Mouse (Mus musculus) gastrocnemius, postnatal 4 days (tissue): ENCODE measurements around the gene Otud7a. TPM values are rescaled to one million over a fixed set of nuclear protein-coding genes. Genes with fewer than 3 reads are reported as not detected.

Experiments used
- DNase-seq, 2 experiments: peaks; one replicate each; pipeline ENCODE4 v3.0.0; 2021 to 2022; ENCODE audit warnings: low spot score in 2 of 2, mixed read lengths in 2 of 2
- total RNA-seq, 2 experiments: library from RNA; stranded (reverse); gene quantifications; 2 replicates each; pipeline ENCODE4 v1.2.3; 2021

The Otud7a gene
- total RNA-seq, 2 experiments from 2014 or later = 0.29 to 0.34 TPM

DNA sequence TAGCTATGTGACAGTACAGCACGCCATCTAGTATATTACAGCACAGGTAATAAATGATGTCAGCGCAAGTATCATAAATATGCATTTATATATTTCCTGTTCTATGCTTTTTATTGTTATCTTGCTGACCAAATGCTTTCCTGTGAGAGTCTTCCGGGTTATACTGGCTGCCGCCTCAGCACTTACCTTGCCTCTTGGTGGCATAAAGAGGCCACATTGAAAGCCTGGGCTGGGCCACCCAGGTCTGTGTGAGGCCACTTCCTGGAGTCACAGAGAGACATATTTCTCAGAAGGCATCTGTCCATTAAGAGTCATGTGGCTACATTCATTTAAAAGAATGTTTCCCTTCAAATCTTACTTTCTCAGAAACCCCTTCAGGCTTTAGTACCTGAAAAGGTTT is 242.5 kb downstream of the Otud7a start:
- no peak for DNase-seq

DNA sequence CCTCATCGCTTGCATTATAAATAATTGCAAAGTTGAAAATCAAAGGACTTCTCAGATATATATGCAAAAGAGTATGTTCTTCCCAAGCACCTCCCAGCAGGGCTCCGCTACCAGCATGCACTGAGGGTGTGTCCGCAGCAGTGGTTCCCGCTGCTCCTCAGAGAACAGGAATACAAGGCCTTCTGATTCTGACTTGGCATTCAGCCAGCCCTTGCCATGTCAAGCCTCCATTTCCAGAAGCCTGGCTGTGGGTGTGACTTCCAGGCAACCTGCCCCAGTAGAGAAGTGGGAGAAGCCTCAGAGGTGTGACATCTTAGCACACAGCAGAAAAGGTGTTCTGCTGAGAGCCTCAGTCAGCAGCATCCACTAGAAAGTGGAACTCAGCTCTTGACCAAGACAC is 253.4 kb downstream of the Otud7a start:
- no peak for DNase-seq

DNA sequence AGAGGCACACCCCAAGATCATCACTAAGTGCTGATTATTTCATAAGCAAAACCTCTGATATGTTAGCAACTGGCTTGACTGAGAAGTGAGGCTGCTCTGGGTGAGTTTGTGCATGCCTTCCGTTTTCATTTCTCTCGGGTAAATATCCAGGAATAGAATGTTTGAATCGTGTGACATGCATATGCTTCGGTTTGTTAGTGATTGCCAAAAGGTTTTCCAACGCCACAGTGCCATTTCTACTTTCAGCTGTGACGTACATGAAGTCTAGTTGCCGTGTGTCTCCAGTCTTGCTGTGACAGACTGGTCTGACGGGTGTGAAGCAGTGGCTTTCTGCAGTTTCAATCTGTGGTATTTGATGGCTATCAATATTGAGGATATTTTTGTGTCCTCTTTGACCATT is 273.4 kb downstream of the Otud7a start:
- no peak for DNase-seq

DNA sequence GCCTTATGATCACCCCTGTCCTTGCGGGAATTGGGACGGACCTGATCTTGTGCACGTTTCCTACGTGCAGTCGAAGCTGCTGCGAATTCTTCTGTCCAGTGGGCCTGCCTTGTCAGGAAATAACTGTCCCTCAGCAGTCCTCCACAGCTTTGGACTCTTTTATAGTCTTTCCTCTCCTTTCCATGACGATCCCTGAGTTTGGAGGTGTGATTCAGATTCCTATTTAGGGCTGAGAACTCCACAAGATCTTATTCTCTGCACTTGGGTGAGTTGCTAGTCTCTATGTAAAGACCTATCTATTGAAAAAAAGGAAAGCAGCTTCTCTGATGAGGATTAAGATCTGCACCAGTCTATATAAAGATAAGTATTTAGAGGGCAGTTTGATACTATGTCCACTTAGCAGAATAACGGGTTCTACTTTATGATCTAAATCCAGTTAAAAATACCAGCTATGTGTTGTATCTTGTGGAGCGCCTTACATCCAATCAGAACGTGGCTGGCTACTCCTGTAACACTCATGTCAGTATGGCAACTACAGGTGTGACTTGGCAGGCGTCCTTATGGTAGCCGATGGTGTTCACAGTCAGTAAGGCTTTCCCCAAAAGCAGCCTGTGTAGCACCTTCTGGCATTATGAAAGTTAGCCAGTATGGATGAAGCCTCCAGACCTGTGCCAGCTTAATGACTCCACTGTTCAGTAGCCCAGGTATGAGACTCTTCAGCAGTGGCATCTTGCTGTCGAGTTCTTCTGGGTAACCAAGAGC is 274.8 kb downstream of the Otud7a start:
- DNase-seq = no peak

DNA sequence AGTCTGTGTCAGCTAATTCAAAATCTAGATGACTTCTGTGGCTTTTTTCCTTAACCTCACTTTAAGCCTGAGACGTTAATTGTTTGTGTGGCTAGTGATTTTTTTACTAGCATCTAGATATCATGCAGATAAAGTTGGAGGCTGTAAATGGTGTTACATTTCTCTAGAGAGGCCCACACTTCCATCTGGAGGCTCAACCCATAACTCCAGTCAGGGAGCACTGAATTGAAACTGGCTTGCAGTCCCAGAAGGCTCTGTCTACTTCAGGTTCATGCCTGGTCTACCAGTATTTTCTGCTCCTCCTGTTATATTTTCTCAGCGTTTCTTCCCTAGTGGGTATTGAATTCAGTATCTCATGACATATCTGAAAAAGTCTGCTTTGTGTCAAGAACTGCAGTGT is 276.1 kb downstream of the Otud7a start:
- no peak for DNase-seq

DNA sequence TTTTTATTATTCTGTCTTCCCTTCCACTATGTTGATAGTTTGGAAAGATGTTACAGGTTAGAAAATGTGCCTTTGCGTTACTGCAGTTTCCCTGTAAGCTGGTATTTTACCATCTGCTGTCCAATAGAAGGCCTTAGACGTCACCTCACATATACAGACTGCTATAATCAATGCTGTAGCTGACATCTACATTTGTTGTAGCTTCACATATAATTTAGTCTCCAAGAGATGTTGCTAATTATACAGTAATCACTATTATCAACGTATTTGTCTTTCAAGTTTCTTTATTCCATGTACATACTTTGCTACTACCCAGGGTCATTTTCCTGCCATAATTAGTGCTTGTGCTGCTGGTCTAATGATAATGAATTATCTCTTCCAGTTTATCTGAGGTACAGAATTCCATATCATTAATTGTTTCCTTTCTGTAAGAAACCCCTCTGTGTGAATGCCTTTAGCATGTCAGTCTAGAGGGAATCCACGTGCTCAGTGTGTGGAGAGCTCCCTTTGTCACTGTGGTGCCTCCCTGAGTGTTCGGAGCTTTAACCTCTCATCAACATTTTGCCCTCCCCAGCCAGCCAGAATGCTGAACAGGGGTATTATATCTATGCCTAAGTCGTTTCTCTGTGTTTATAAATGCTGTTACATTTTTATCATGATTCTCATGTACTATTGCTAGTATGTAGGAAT is 280.6 kb downstream of the Otud7a start:
- DNase-seq = no peak

DNA sequence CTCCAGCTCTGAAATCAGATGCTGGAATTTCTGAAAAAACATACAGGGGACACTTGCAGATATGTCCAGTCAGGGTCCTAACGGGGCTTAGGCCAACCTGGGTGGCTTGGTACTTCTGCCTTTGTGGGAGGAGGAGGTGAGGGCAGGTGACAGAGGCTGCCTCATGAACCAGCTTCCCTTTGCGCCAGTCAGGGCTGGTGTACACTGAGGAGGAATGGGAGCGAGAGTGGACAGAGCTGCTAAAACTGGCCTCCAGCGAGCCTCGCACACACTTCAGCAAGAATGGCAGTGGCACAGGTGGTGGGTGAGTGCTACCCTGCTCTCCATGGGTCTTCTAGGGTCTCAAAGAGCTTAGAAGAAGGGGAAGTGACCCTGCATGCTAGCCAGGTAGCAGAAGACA is 285.1 kb downstream of the Otud7a start:
- DNase-seq = no peak

DNA sequence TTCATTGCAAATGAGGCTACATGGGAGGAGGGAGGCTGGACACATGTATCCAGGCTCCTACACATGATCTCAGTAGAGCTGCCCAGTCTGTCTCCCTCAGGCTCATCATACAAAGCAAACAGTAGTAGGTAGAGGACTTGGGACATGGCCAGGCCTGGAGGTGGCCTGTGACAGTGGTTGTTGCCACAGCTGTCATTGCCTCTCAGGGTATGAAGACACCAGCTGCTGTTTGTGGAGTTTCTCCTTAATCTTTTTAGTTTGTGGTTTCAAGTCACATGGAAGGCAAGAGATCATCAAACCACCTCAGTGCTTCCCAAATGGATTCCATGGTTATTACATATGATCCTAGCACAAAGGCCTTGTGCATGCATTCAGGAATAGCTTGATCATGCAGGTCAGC is 285.5 kb downstream of the Otud7a start:
- no peak for DNase-seq

DNA sequence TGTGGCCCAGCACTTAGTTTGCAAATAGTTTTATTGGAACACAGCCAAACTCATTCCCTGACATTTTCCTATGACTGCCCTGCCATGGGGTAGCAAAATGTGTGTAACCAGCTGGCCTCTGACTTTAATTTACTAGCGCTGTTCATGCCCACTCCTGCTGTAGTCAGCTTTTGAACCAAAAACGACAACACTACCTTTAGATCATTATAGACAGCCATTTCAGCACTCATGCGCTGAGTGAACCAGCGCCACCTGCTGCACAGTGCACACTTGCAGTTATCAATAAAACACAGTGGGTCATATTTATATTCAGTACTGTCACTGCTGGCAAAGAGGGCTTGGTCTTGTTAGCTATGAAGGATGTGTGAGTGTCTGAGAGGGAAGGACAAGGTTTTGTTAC is 293.2 kb downstream of the Otud7a start:
- DNase-seq = no peak

DNA sequence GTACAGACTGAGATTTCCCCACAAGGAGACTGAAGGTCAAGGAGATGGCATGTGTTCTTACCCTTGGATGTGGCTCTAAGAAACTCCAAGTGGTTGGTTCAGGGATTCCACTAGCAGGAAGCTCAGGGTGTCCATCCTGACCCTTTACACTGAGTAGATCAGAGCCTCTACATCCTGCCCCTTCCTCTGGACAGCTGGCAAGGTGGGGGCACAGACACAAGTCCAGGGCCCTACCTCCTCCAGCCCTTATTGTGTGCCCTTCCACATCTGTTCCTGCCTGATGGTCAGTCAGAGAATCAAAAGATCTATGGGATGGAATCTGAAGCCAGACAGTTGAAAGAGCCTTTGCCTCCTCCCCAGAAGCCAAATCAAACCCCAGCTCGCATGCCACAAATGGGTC is 293.6 kb downstream of the Otud7a start:
- no peak for DNase-seq

DNA sequence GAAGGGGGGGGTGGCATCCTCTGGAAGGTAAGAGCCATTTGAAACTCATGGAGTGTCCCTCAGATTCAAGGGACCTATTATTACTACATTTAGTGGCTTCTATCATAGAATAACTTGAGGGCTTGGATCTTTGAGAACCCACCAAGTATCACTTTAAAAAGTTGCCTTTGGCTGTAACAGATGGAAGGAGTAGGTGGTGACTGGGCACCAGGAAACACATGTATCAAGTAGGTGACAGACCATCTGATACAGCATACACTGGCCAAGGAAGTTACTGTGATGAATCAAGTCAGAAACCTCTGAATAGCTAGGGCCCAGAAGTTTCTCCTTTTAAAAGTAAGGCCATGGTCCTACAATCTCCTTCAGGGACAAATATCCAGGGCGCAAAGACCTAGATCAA is 298.6 kb downstream of the Otud7a start:
- DNase-seq = no peak

DNA sequence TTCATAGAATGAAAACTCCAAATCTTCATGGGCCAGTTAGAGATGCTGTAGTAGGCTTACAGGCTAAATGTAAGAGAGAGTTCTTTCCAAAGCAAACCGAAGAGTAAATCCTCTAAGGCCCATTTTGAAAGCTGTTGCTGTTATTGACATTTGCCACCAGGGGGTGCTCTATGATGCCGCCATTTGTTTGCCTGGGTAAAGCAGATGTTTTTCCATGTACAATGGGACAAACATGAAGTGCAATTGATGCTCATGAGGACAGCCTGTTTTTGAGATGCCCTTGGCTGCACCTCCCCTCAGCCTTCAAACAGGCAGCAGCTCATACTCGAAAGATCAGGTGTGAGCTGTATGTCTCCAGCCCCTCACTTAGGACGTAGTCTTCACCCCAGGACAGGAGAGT is 307.5 kb downstream of the Otud7a start:
- DNase-seq = peak in 1 of 2 experiments; percentile 33

DNA sequence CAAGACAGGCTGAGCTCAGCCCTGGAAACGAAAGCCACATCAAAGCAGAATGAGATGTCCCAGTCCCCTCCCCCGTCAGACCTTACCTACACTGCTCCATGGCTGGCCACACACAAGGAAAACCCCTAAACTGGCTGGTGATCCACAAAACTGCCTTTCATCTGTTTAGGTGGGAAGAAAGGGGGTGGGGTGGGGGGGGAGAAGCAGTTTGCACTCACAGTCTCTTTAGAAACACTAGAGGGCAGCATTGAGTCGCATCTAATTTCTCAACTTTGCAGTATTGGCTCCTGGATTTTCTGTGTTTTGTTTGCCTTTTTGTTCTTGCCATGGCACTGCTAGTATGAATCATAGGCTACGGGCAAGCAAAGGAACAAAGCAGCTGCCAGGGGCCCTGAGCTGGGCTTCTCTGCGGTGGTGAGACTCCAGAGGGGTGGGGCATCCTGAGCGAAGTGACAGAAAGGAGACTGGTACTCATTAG is 308.8 kb downstream of the Otud7a start:
- DNase-seq = peak in 1 of 2 experiments; percentile 14

DNA sequence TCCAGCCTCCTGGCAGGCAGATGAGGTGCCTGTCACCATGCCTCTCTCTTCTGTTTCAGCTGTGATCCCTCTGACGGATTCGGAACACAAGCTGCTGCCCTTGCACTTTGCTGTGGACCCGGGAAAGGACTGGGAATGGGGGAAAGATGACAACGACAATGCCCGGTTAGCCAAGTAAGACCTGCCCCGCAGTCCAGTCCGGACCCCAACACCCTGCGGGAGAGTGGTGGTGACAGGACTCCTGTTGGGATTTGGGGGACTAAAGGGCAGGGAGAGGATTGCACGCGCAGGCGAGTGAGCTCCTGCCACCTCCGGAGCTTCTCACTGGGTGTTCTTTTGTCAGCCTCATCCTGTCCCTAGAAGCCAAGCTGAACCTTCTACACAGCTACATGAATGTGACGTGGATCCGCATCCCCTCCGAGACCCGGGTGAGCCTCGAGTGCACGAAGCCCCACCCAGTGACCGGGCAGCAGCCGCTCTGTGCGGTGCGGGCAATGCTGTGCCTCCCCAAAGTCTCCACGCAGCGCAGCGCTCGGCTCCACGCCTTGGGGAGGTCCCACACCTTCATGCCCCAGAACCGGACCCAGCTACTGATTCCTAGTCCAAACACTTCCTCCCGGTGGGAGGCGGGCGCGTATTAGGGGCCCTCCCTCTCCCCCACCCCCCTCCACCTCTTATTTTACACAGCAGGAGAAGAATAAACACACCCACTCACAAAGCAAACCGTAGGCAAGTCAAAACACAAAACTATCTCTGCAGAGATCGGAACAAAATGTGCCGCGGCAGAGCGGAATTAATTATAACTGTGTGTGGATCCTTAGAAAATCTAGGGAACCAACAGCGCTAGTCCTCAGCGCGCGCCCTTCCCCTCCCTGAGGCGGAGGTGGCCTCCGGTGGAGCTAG is 310.3 kb downstream of the Otud7a start:
- DNase-seq = peak in 1 of 2 experiments; percentile 18

DNA sequence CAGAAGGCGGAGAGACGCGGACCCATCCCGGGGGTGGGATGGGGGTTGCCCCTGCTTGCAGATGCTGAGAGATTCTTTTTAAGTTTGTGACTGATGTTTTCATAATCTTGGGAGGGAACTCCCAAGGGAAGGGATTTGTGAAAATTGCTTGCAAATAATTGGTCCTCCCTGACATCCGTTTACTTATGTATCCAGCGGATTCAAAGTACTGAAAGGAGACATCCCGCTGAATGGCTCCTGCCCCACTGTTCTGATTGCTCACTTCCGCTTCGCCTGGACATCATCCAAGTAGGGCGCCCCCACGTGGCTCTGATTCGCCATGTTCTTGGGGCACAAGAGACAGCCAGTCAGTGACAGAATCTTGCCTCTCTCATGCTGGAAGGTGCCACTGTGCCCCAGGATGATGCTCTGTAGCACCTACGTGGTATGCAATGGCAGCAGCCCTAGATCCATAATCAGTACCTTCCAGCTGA is 311.0 kb downstream of the Otud7a start:
- peak; percentile 71 to 83 for DNase-seq

DNA sequence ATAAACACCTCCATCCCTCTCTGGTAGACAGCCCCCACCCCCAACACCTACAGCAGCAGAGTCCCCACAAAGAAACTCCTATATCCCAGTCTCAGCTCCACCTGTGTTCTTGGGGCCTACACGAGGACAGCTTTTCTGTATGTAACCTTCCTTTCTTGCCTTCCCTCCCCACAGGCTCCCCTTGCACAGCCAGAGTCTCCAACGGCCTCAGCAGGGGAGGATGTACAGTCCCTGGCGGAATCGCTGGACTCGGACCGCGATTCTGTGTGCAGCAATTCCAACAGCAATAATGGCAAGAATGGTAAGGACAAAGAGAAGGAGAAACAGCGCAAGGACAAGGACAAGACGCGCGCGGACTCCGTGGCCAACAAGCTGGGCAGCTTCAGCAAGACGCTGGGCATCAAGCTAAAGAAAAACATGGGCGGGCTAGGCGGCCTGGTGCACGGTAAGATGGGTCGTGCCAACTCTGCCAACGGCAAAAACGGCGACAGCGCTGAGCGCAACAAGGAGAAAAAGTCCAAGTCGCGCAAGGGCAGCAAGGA is 312.7 kb downstream of the Otud7a start:
- DNase-seq = no peak

DNA sequence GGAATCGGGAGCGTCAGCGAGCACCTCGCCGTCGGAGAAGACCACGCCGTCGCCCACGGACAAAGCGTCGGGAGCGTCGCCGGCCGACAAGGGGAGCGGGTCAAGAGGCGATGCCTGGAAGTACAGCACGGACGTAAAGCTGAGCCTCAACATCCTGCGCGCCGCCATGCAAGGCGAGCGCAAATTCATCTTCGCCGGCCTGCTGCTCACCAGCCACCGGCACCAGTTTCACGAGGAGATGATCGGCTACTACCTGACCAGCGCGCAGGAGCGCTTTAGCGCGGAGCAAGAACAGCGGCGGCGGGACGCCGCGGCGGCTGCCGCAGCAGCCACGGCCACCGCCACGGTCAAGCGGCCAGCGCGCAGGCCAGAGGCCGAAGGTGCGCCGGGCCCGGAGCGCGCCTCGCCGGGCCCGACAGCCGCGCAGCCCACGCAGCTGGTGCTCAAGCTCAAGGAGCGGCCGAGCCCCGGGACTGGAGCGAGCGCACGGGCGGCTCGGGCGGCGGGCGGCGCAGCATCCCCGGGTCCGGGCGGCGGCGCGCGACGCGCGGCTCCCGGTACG is 313.2 kb downstream of the Otud7a start:
- no peak for DNase-seq

DNA sequence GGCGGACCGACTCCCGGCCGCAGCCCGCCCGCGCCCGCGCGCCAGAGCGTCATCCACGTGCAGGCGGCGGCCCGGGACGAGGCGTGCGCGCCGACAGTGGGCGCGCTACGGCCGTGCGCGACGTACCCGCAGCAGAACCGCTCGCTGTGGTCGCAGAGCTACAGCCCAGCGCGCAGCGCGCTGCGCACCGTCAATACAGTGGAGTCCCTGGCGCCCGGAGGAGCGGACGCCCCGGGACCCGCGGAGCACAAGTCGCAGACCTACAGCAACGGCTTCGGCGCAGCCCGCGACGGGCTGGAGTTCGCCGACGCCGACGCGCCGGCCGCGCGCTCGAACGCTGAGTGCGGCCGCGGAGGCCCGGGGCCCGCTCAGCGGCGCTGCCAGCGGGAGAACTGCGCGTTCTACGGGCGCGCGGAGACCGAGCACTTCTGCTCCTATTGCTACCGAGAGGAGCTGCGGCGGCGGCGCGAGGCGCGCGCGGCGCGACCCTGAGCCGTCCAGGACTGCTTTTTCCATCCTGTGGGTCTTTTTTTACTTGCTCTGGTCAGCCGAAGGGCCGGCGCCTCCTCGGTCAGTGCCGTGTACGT is 313.8 kb downstream of the Otud7a start:
- no peak for DNase-seq

DNA sequence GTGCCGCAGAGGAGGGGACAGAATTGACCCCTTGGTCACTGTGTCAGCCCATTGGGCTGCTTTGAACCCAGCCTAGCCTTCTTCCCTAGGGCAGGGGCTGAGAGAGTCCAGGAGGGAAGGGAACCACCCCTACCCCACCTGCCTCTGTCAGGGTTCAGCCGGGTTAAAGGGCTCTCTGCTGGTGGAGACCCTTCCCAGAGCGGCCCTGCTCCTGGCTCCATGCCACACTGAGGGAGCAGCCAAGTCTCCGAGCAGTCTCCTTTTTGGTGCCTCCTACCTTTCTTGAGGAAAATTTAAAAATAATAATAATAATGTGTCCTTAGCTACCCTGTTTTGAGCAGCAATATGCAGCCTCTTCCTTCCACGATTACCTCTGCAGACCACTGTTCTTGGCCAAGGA is 315.1 kb downstream of the Otud7a start:
- DNase-seq = no peak

DNA sequence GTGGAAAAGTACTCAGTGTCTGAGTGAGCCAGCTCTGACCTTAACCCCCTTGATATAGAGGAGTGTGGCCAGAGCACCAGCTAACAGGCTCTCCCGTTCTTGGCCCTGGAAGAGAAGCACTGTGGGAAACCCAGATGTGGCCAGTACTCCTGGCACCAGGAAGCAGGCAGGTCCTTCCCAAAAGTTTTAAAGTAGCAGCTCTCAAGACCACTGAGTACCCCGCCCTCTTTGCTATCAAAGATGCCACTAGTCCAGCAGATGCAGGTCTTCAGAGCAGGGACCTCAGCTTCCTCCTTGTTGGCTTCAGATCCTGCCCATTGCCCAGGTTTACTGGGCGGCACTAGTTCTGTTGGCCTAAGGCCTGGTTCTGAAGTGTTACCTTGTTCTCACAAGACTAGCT is 318.0 kb downstream of the Otud7a start:
- peak in 1 of 2 experiments; percentile 4 for DNase-seq
